18 mouse cellular contexts compared by ENCODE assay signal in genomic region chr2:118601599-118602263, GRCm38 (mm10). TPM values are rescaled to one million over a fixed set of nuclear protein-coding genes. Genes with fewer than 3 reads are reported as not detected.
DNase-seq lines count a peak whose midpoint lies in the region; ATAC-seq and TF ChIP-seq lines count a peak whose summit lies in the region.
"Had no signal": no experiment of that assay in that cellular context is flagged by ENCODE, and none has a peak within 500 bp of the region (broad histone marks: within the 10 kb centered on the region; RNA-seq: fewer than 3 reads in every experiment).

No protein-coding gene starts in this region.

- no peak overlapping the region for H3K4me3 ChIP-seq in heart, embryonic 11.5 days (ENCODE audit: low read depth, low read length)
- no peak overlapping the region for H3K4me3 ChIP-seq in liver, postnatal 0 days (ENCODE audit: low read depth, low read length)
- H3K4me3 ChIP-seq: midbrain, embryonic 12.5 days had no signal

- no peaks in the 10 kb centered on the region for H3K9me3 ChIP-seq in heart, embryonic 11.5 days (replicated peaks; ENCODE audit: control insufficient read depth, low read length)
- no peaks in the 10 kb centered on the region for H3K9me3 ChIP-seq in liver, postnatal 0 days (ENCODE audit: low read length)
- H3K9me3 ChIP-seq: midbrain, embryonic 12.5 days had no signal

- no peak for ATAC-seq in heart, embryonic 11.5 days (replicated peaks; ENCODE audit: insufficient number of reproducible peaks, low FRiP score, low TSS enrichment)
- ATAC-seq in liver, postnatal 0 days, result no peak
- ATAC-seq: forebrain, embryonic 14.5 days; hindbrain, postnatal 0 days had no signal

- H3K36me3 ChIP-seq in heart, embryonic 11.5 days (ENCODE audit: control insufficient read depth, insufficient read depth, low read length), result peaks cover 24% of the 10 kb centered on the region
- peaks cover 50% of the 10 kb centered on the region for H3K36me3 ChIP-seq in liver, postnatal 0 days (replicated peaks; ENCODE audit: insufficient read depth, low read length)

- peaks cover 25% of the 10 kb centered on the region for H3K4me1 ChIP-seq in heart, embryonic 11.5 days (ENCODE audit: control insufficient read depth, insufficient read depth, low read length)
- H3K4me1 ChIP-seq in liver, postnatal 0 days (ENCODE audit: insufficient read depth), result peaks cover 15% of the 10 kb centered on the region

- intact Hi-C loops in heart, postnatal 25 days (cut with DNase I), result no loop called here

- no peak overlapping the region for H3K9ac ChIP-seq in heart, embryonic 11.5 days (ENCODE audit: low read depth, low read length)
- no peak overlapping the region for H3K9ac ChIP-seq in liver, postnatal 0 days (replicated peaks)
- H3K9ac ChIP-seq: lung, embryonic 14.5 days; midbrain, embryonic 12.5 days had no signal

- 0 out of 2 replicates have a peak overlapping the region, but pooled peaks have one; percentile 6 for H3K4me2 ChIP-seq in heart, embryonic 11.5 days
- peak overlapping the region; percentile 1; the same call in 1 of the 2 replicates for H3K4me2 ChIP-seq in liver, postnatal 0 days (ENCODE audit: low read depth, low read length)
- H3K4me2 ChIP-seq: lung, embryonic 14.5 days; midbrain, embryonic 12.5 days had no signal

- TF ChIP-seq EP300 in liver, postnatal 0 days (IDR thresholded peaks at IDR 0.05; ENCODE audit: low read depth), result no peak

- DNase-seq in heart, postnatal 25 days (ENCODE audit: low spot score), result no peak
- peak; percentile 17 to 19 for DNase-seq in lung, adult 18-20 months
- no peak for DNase-seq in lung, postnatal 4 days
- peak; percentile 16 for DNase-seq in ZHBTc4 (ENCODE audit: low read depth, low spot score)
- DNase-seq in liver, postnatal 0 days, result peak; percentile 26
- no peak for DNase-seq in left cerebral cortex, adult 8-10 months (ENCODE audit: low spot score in 2 of 2)
- no peak for DNase-seq in gastrocnemius, adult 8-10 months (ENCODE audit: low spot score in 2 of 2)
- DNase-seq: adrenal gland, postnatal 10 days; cerebellum, adult 2 months; heart, postnatal 14 days; kidney, adult 18-20 months; kidney, postnatal 14 days; layer of hippocampus, adult 9-11 months; lung, embryonic 14.5 days had no signal

- H3K27ac ChIP-seq in heart, embryonic 11.5 days (ENCODE audit: low read depth, low read length), result no peak overlapping the region
- peak overlapping the region; percentile 51; the same call in 1 of the 2 replicates for H3K27ac ChIP-seq in liver, postnatal 0 days (ENCODE audit: low read depth)
- H3K27ac ChIP-seq: hindbrain, postnatal 0 days; midbrain, embryonic 12.5 days had no signal

- WGBS in heart, embryonic 11.5 days (ENCODE audit: insufficient replicate concordance), result 71% methylated on average over 18 of the region's 18 CpGs
- WGBS in liver, postnatal 0 days (ENCODE audit: insufficient replicate concordance), result 73% methylated on average over 18 of the region's 18 CpGs

- no peaks in the 10 kb centered on the region for H3K27me3 ChIP-seq in heart, embryonic 11.5 days (ENCODE audit: control insufficient read depth, insufficient read depth, low read length)
- no peaks in the 10 kb centered on the region for H3K27me3 ChIP-seq in liver, postnatal 0 days (ENCODE audit: insufficient read depth, low read length)
- H3K27me3 ChIP-seq: midbrain, embryonic 12.5 days had no signal

- no peak for TF ChIP-seq CTCF in liver, postnatal 0 days (IDR thresholded peaks at IDR 0.05; ENCODE audit: low read depth)

RNA-seq across cellular contexts. Expression of gene Bub1b, which starts 3.7 kb away (rescaled TPM):
- polyA plus RNA-seq in heart, embryonic 11.5 days (2014; fragmentation: Nextera tagmentation; extraction: Ambion mirVana), result 67.3 and 83.3 TPM in 2 replicates
- 1 to 10 TPM; 1.9 to 2.2 TPM for total RNA-seq in heart, postnatal 25 days (2021)
- 12.7 and 15.7 TPM in 2 replicates for polyA plus RNA-seq in liver, postnatal 0 days (2015; fragmentation: Nextera tagmentation; extraction: Ambion mirVana)
- 1 to 10 TPM in 3 of 4 experiments, under 1 TPM in 1; 0.98 to 2.6 (median 1.8) TPM for total RNA-seq in left cerebral cortex, adult 8-10 months (2022)
- total RNA-seq in gastrocnemius, adult 8-10 months (2022), result under 1 TPM in 2 of 4 experiments, not detected in 2; 0.13 to 0.38 TPM

RNA-seq across cellular contexts. Expression of gene Bmf, which starts 52.2 kb away (rescaled TPM):
- 2.6 and 3.7 TPM in 2 replicates for polyA plus RNA-seq in heart, embryonic 11.5 days (2014; fragmentation: Nextera tagmentation; extraction: Ambion mirVana)
- 10 to 100 TPM in 1 of 2 experiments, 1 to 10 TPM in 1; 7.3 to 11.5 TPM for total RNA-seq in heart, postnatal 25 days (2021)
- 1.3 TPM in 2 replicates for polyA plus RNA-seq in liver, postnatal 0 days (2015; fragmentation: Nextera tagmentation; extraction: Ambion mirVana)
- total RNA-seq in left cerebral cortex, adult 8-10 months (2022), result 1 to 10 TPM; 3.4 to 5.2 (median 4.7) TPM
- 1 to 10 TPM; 1.6 to 4.7 (median 1.9) TPM for total RNA-seq in gastrocnemius, adult 8-10 months (2022)

Comparison
In these comparisons a context has a peak if more than half of its experiments do, and no peak if none do; other contexts are left out.
1. DNase-seq: peak in lung, adult 18-20 months (2 of 2), ZHBTc4 (single experiment) and liver, postnatal 0 days (single experiment); none in heart, postnatal 25 days (single experiment), lung, postnatal 4 days (0 of 2), left cerebral cortex, adult 8-10 months (0 of 2) and gastrocnemius, adult 8-10 months (0 of 2).